Mouse (Mus musculus): ENCODE results near the gene Krt33a.

- TF ChIP-seq ZNF384 (IDR thresholded peaks at IDR 0.05; ENCODE audit: low read depth, low read length) (no peak), ZKSCAN1 (IDR thresholded peaks at IDR 0.05; ENCODE audit: borderline replicate concordance, low read depth, low read length) (no peak), CTCF (conservative IDR thresholded peaks at IDR 0.05 in 1 of 2, IDR thresholded peaks at IDR 0.05 in 1 of 2; ENCODE audit: low read depth in 2 of 2, low read length in 2 of 2) (peak; percentile 51 to 83), IRF4 (IDR thresholded peaks at IDR 0.05; ENCODE audit: low read depth, low read length) (no peak), ETS1 (conservative IDR thresholded peaks at IDR 0.05; ENCODE audit: low read depth, low read length) (no peak), TCF12 (IDR thresholded peaks at IDR 0.05; ENCODE audit: low read depth, low read length) (no peak), KAT2A (IDR thresholded peaks at IDR 0.05; ENCODE audit: insufficient replicate concordance, low read length) (no peak), MXI1 (IDR thresholded peaks at IDR 0.05; ENCODE audit: low read depth, low read length) (no peak)
Observed at GRCm38 (mm10) chr11:100006624-100007023, 9.4 kb downstream of the Krt33a start.
